Mouse (Mus musculus): ENCODE results near the gene Uckl1. TPM values are rescaled to one million over a fixed set of nuclear protein-coding genes. Genes with fewer than 3 reads are reported as not detected.

The Uckl1 gene
- polyA plus RNA-seq, 1 experiment from 2014 or later = 76.0 TPM

GRCm38 (mm10) chr2:181570921-181571595 lies 13.6 kb downstream of the Uckl1 start:
- Histone ChIP-seq H3K9me3 (replicated peaks; ENCODE audit: control insufficient read depth, low read length, poor library complexity, severe bottlenecking) (no peaks in the 10 kb centered on the region), H3K4me3 (ENCODE audit: low read depth, low read length) (no peak overlapping the region), H3K36me3 (ENCODE audit: control insufficient read depth, insufficient read depth, low read length) (peaks cover 6% of the 10 kb centered on the region), H3K4me1 (ENCODE audit: control insufficient read depth, insufficient read depth, low read length) (no peaks in the 10 kb centered on the region), H3K27ac (ENCODE audit: low read length) (no peak overlapping the region), H3K4me2 (ENCODE audit: low read length) (no peak overlapping the region), H3K9ac (ENCODE audit: low read depth, low read length) (no peak overlapping the region), H3K27me3 (ENCODE audit: control insufficient read depth, insufficient read depth, low read depth, low read length) (no peaks in the 10 kb centered on the region)
- no peak for ATAC-seq
- WGBS = 71% methylated on average over 6 of the region's 6 CpGs

DNA sequence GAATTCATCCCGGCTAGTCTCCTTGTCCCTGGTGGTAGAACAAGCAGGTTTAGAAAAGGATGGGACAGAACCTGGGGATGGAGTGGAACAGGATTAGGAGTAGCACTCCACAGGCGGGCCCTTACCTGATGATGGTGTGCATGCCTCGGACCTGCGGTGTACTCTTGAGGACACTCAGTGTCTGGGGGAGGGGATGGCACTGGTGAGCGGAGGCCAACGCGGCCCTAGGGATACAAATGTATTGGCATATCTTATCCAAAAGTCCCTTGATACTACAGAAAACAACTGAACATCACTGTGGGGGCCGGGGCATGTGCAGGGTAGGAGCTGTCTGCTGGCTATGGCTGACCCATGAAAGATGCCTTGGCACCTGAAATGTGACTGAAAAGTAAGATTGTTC lies 14.3 kb downstream of the Uckl1 start:
- no peak for ATAC-seq
- H3K9me3 ChIP-seq (replicated peaks; ENCODE audit: control insufficient read depth, low read length, poor library complexity, severe bottlenecking) = 0 out of 2 replicates have a peak, but pooled peaks cover 4% of the 10 kb centered on the region
- no peak overlapping the region for H3K4me3 ChIP-seq (ENCODE audit: low read depth, low read length)
- H3K4me2 ChIP-seq (ENCODE audit: low read length) = no peak overlapping the region
- H3K27ac ChIP-seq (ENCODE audit: low read length) = no peak overlapping the region
- no peak overlapping the region for H3K9ac ChIP-seq (ENCODE audit: low read depth, low read length)
- H3K4me1 ChIP-seq (ENCODE audit: control insufficient read depth, insufficient read depth, low read length) = no peaks in the 10 kb centered on the region
- peaks cover 6% of the 10 kb centered on the region for H3K36me3 ChIP-seq (ENCODE audit: control insufficient read depth, insufficient read depth, low read length)
- no peaks in the 10 kb centered on the region for H3K27me3 ChIP-seq (ENCODE audit: control insufficient read depth, insufficient read depth, low read depth, low read length)
- 84% methylated on average over 8 of the region's 8 CpGs for WGBS

DNA sequence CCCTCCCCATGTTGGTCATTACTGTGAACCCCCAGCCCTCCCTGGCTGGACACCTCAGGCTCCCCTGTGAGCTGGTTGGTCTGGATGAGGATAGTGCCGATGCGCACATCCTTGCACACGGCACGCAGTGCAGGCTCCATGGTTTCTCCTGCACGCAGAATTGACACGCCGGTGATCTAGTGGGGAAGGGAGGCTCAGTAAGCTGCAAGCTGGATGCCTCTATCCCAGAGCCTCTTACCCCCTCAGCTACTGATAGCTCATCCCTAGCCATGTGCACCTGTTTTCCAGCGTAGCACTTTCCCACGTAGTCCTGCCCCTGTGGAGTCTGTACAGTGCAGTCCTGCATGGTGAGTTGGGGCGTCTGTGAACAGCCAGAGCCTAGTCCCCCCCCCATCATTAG lies 14.8 kb downstream of the Uckl1 start:
- H3K36me3 ChIP-seq (ENCODE audit: control insufficient read depth, insufficient read depth, low read length) = peaks cover 6% of the 10 kb centered on the region
- H3K9ac ChIP-seq (ENCODE audit: low read depth, low read length) = no peak overlapping the region
- no peak for ATAC-seq
- WGBS = 94% methylated on average over 10 of the region's 10 CpGs
- no peaks in the 10 kb centered on the region for H3K4me1 ChIP-seq (ENCODE audit: control insufficient read depth, insufficient read depth, low read length)
- no peak overlapping the region for H3K4me3 ChIP-seq (ENCODE audit: low read depth, low read length)
- H3K4me2 ChIP-seq (ENCODE audit: low read length) = no peak overlapping the region
- no peaks in the 10 kb centered on the region for H3K27me3 ChIP-seq (ENCODE audit: control insufficient read depth, insufficient read depth, low read depth, low read length)
- 0 out of 2 replicates have a peak, but pooled peaks cover 4% of the 10 kb centered on the region for H3K9me3 ChIP-seq (replicated peaks; ENCODE audit: control insufficient read depth, low read length, poor library complexity, severe bottlenecking)
- no peak overlapping the region for H3K27ac ChIP-seq (ENCODE audit: low read length)

GRCm38 (mm10) chr2:181568272-181569008 lies 16.3 kb downstream of the Uckl1 start:
- H3K27me3 ChIP-seq (ENCODE audit: control insufficient read depth, insufficient read depth, low read depth, low read length) = no peaks in the 10 kb centered on the region
- 83% methylated on average over 7 of the region's 7 CpGs for WGBS
- peaks cover 3% of the 10 kb centered on the region; the same call in 1 of the 2 replicates for H3K36me3 ChIP-seq (ENCODE audit: control insufficient read depth, insufficient read depth, low read length)
- ATAC-seq = no peak
- no peak overlapping the region for H3K27ac ChIP-seq (ENCODE audit: low read length)
- no peak overlapping the region for H3K4me3 ChIP-seq (ENCODE audit: low read depth, low read length)
- no peak overlapping the region for H3K9ac ChIP-seq (ENCODE audit: low read depth, low read length)
- no peak overlapping the region for H3K4me2 ChIP-seq (ENCODE audit: low read length)
- 0 out of 2 replicates have a peak, but pooled peaks cover 4% of the 10 kb centered on the region for H3K9me3 ChIP-seq (replicated peaks; ENCODE audit: control insufficient read depth, low read length, poor library complexity, severe bottlenecking)
- H3K4me1 ChIP-seq (ENCODE audit: control insufficient read depth, insufficient read depth, low read length) = no peaks in the 10 kb centered on the region

DNA sequence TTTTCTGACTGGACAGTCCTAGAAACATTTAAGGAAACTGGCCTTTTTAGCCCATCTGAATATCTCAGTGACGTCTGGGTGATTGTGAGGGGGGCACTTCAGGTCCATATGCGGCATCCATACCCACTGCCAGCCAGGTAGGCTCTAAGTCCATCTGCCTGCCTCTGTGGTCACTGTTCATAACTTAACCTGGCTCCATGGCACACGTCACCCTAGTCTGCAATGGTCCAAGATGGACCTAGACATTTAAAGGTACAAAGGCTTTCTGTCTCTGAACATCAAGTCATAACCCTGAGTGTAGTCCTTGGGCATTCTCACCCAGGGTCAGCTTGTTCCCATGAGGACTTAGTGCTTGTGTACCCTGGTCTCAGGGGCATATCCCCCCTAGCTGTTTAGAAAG lies 17.4 kb downstream of the Uckl1 start:
- H3K4me1 ChIP-seq (ENCODE audit: control insufficient read depth, insufficient read depth, low read length) = no peaks in the 10 kb centered on the region
- no peak overlapping the region for H3K4me2 ChIP-seq (ENCODE audit: low read length)
- 90% methylated on average over 3 of the region's 3 CpGs for WGBS
- ATAC-seq = no peak
- no peak overlapping the region for H3K9ac ChIP-seq (ENCODE audit: low read depth, low read length)
- H3K27ac ChIP-seq (ENCODE audit: low read length) = no peak overlapping the region
- H3K36me3 ChIP-seq (ENCODE audit: control insufficient read depth, insufficient read depth, low read length) = peaks cover 2% of the 10 kb centered on the region; the same call in 1 of the 2 replicates
- no peaks in the 10 kb centered on the region for H3K27me3 ChIP-seq (ENCODE audit: control insufficient read depth, insufficient read depth, low read depth, low read length)
- 0 out of 2 replicates have a peak, but pooled peaks cover 4% of the 10 kb centered on the region for H3K9me3 ChIP-seq (replicated peaks; ENCODE audit: control insufficient read depth, low read length, poor library complexity, severe bottlenecking)
- no peak overlapping the region for H3K4me3 ChIP-seq (ENCODE audit: low read depth, low read length)

- no peak overlapping the region for H3K4me2 ChIP-seq (ENCODE audit: low read length)
- H3K4me3 ChIP-seq (ENCODE audit: low read depth, low read length) = no peak overlapping the region
- H3K36me3 ChIP-seq (ENCODE audit: control insufficient read depth, insufficient read depth, low read length) = peaks cover 31% of the 10 kb centered on the region
- no peak for ATAC-seq
- no peak overlapping the region for H3K27ac ChIP-seq (ENCODE audit: low read length)
- no peaks in the 10 kb centered on the region for H3K9me3 ChIP-seq (replicated peaks; ENCODE audit: control insufficient read depth, low read length, poor library complexity, severe bottlenecking)
- no peaks in the 10 kb centered on the region for H3K4me1 ChIP-seq (ENCODE audit: control insufficient read depth, insufficient read depth, low read length)
- no peaks in the 10 kb centered on the region for H3K27me3 ChIP-seq (ENCODE audit: control insufficient read depth, insufficient read depth, low read depth, low read length)
- H3K9ac ChIP-seq (ENCODE audit: low read depth, low read length) = no peak overlapping the region
Observed at GRCm38 (mm10) chr2:181553772-181554171, 30.9 kb downstream of the Uckl1 start.

GRCm38 (mm10) chr2:181550233-181550632 lies 34.5 kb downstream of the Uckl1 start:
- no peak overlapping the region for H3K27ac ChIP-seq (ENCODE audit: low read length)
- no peak overlapping the region for H3K4me2 ChIP-seq (ENCODE audit: low read length)
- no peaks in the 10 kb centered on the region for H3K4me1 ChIP-seq (ENCODE audit: control insufficient read depth, insufficient read depth, low read length)
- ATAC-seq = no peak
- H3K27me3 ChIP-seq (ENCODE audit: control insufficient read depth, insufficient read depth, low read depth, low read length) = no peaks in the 10 kb centered on the region
- H3K9me3 ChIP-seq (replicated peaks; ENCODE audit: control insufficient read depth, low read length, poor library complexity, severe bottlenecking) = no peaks in the 10 kb centered on the region
- H3K9ac ChIP-seq (ENCODE audit: low read depth, low read length) = no peak overlapping the region
- peaks cover 45% of the 10 kb centered on the region for H3K36me3 ChIP-seq (ENCODE audit: control insufficient read depth, insufficient read depth, low read length)
- 98% methylated on average over 2 of the region's 2 CpGs for WGBS
- H3K4me3 ChIP-seq (ENCODE audit: low read depth, low read length) = no peak overlapping the region

- WGBS = 90% methylated on average over 5 of the region's 5 CpGs
- H3K27ac ChIP-seq (ENCODE audit: low read length) = no peak overlapping the region
- no peak overlapping the region for H3K4me2 ChIP-seq (ENCODE audit: low read length)
- ATAC-seq = no peak
- H3K9ac ChIP-seq (ENCODE audit: low read depth, low read length) = no peak overlapping the region
- no peak overlapping the region for H3K4me3 ChIP-seq (ENCODE audit: low read depth, low read length)
- H3K36me3 ChIP-seq (ENCODE audit: control insufficient read depth, insufficient read depth, low read length) = peaks cover 43% of the 10 kb centered on the region
- H3K4me1 ChIP-seq (ENCODE audit: control insufficient read depth, insufficient read depth, low read length) = no peaks in the 10 kb centered on the region
- H3K27me3 ChIP-seq (ENCODE audit: control insufficient read depth, insufficient read depth, low read depth, low read length) = no peaks in the 10 kb centered on the region
- H3K9me3 ChIP-seq (replicated peaks; ENCODE audit: control insufficient read depth, low read length, poor library complexity, severe bottlenecking) = no peaks in the 10 kb centered on the region
Observed at GRCm38 (mm10) chr2:181548682-181549081, 36.0 kb downstream of the Uckl1 start.

DNA sequence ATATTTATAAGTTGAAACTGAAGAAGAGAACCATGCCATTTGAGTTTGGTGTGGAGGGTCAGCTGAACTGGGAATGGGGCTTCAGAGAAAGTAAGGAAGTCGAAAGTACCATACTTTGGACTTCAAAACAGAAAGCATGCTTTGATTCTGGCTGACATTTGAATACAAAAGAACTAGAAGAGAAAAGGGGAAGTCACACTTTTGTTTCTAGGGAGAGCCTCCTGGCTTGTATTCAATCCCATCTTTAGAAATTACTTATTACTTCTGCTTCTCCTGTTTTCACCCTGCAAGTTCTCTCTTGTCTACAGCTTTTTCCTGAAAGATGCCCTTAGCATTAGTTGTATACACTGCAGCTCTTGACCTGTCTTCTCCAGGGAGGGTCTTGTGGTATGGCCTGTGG lies 36.5 kb downstream of the Uckl1 start:
- Histone ChIP-seq H3K4me2 (ENCODE audit: low read length) (no peak overlapping the region), H3K4me1 (ENCODE audit: control insufficient read depth, insufficient read depth, low read length) (no peaks in the 10 kb centered on the region), H3K4me3 (ENCODE audit: low read depth, low read length) (no peak overlapping the region), H3K27me3 (ENCODE audit: control insufficient read depth, insufficient read depth, low read depth, low read length) (no peaks in the 10 kb centered on the region), H3K36me3 (ENCODE audit: control insufficient read depth, insufficient read depth, low read length) (peaks cover 43% of the 10 kb centered on the region), H3K27ac (ENCODE audit: low read length) (no peak overlapping the region), H3K9me3 (replicated peaks; ENCODE audit: control insufficient read depth, low read length, poor library complexity, severe bottlenecking) (no peaks in the 10 kb centered on the region), H3K9ac (ENCODE audit: low read depth, low read length) (no peak overlapping the region)
- ATAC-seq = no peak
- WGBS = 74% methylated on average over 1 of the region's 1 CpGs

All from midbrain, embryonic 16.5 days (tissue).